Mouse (Mus musculus) small intestine, adult 2 months (tissue): ENCODE results near the gene Smim4. TPM values are rescaled to one million over a fixed set of nuclear protein-coding genes. Genes with fewer than 3 reads are reported as not detected.

Source experiments
- H3K27ac ChIP-seq: fragments of 200-500 bp; 2 replicates; pipeline ENCODE4 v1.5.1; 2012; ENCODE audit warnings: low read depth, low read length, control low read depth, inconsistent platforms; ENCODE audit not compliant: insufficient read depth
- H3K27me3 ChIP-seq: fragments of 200-500 bp; 2 replicates; pipeline ENCODE4 v1.6.1; 2012; ENCODE audit warnings: mild to moderate bottlenecking, moderate library complexity, low read length, inconsistent platforms; ENCODE audit not compliant: control insufficient read depth, insufficient read depth
- H3K36me3 ChIP-seq: fragments of 200-500 bp; 2 replicates; pipeline ENCODE4 v1.6.1; 2012; ENCODE audit warnings: mild to moderate bottlenecking, low read length, control low read depth, inconsistent platforms; ENCODE audit not compliant: control insufficient read depth, insufficient read depth
- H3K4me1 ChIP-seq: fragments of 200-500 bp; 2 replicates; pipeline ENCODE4 v1.6.1; 2012; ENCODE audit warnings: low read length, inconsistent platforms, mixed read lengths; ENCODE audit not compliant: control insufficient read depth, insufficient read depth, insufficient read length
- H3K4me3 ChIP-seq: fragments of 200-500 bp; 2 replicates; pipeline ENCODE4 v1.5.1; 2012; ENCODE audit warnings: low read depth, mild to moderate bottlenecking, control low read depth, inconsistent platforms, low read length, moderate library complexity
- CTCF ChIP-seq: fragments of 200-500 bp; IDR thresholded peaks from 2 replicates; pipeline ENCODE4 v1.5.1; 2012; ENCODE audit warnings: low read depth, mild to moderate bottlenecking, control low read depth, inconsistent platforms, low read length, moderate library complexity, mixed read lengths; ENCODE audit not compliant: insufficient replicate concordance, insufficient read length; ENCODE audit errors: extremely low read depth
- POLR2A ChIP-seq: fragments of 200-500 bp; IDR thresholded peaks from 2 replicates; pipeline ENCODE4 v1.6.1; 2012; ENCODE audit warnings: low read depth, mild to moderate bottlenecking, control low read depth, inconsistent platforms, low read length, moderate library complexity
- WGBS: fragments of 180-500 bp; shearing (Covaris S2); methylation state at CpG from one replicate; pipeline ENCODE4 v1.1.7; 2018; 5-methylcytosine and 5-hydroxymethylcytosine counted together
- polyA plus RNA-seq: library from polyadenylated mRNA; depleted of rRNA; stranded (reverse); fragments of >200 nt; gene quantifications from 2 replicates; pipeline ENCODE4 v1.2.3, GENCODE M21; 2012; rRNA removed

The Smim4 gene
- 22.8 and 37.3 TPM in 2 replicates for polyA plus RNA-seq

DNA sequence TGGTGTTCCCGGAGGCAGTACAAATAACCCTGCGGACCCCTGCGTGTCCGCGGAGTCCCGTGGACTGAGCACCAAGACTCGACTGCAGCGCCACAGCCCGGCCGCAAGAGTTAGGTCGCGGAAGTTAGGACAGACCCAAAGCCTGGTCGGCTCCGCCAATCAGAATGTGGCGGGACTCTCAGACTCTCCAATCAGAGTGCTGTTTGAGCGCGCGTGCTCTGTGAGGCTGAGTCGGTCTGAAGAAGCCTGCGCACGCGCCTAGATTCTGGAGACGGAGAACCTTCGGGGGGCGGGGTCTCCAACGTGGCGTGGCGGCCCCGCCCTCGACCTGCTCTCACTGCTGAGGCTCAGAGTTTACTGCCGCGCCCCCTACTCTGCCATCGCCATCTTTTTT is at the start of gene Smim4:
Gene Smim4 (minus strand): TSS at position 131 of the 394 bp plus-strand sequence.
- Histone ChIP-seq H3K4me1 (peaks cover 11% of the 10 kb centered on the region), H3K27ac (peak within 1 kb of the TSS; percentile 74), H3K27me3 (peaks cover 3% of the 10 kb centered on the region), H3K4me3 (peak within 1 kb of the TSS; percentile 68), H3K36me3 (no peaks in the 10 kb centered on the region; the same call in 1 of the 2 replicates)
- under 1% methylated on average over 33 of the region's 33 CpGs for WGBS
- TF ChIP-seq POLR2A (peak; percentile 80), CTCF (peak; percentile 47; the same call in 1 of the 2 replicates)

DNA sequence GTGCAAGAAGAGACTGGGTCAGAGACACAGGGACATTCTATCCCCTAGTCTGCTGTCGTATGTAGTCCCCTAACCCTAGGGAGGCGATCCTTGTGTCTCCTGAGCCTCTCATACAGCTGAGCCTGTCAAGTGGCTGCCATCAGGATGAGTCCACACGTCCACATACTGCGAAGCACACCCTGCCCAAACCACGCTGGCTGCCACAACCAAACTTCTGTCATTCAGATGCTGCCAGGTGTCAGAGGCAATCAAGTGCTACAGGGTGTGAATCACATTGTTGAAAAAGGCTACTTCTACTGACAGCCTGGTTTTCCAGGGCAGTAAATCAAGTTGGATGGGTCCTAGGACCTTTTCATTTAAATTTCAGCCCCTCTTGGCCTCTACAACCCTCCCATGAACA is 49.0 kb upstream of the Smim4 start:
- WGBS = 94% methylated on average over 5 of the region's 5 CpGs
- H3K27me3 ChIP-seq = no peaks in the 10 kb centered on the region
- no peak overlapping the region for H3K4me3 ChIP-seq
- H3K4me1 ChIP-seq = peaks cover under 1% of the 10 kb centered on the region; the same call in 1 of the 2 replicates
- H3K27ac ChIP-seq = no peak overlapping the region
- TF ChIP-seq CTCF (no peak), POLR2A (no peak)
- peaks cover 80% of the 10 kb centered on the region for H3K36me3 ChIP-seq

DNA sequence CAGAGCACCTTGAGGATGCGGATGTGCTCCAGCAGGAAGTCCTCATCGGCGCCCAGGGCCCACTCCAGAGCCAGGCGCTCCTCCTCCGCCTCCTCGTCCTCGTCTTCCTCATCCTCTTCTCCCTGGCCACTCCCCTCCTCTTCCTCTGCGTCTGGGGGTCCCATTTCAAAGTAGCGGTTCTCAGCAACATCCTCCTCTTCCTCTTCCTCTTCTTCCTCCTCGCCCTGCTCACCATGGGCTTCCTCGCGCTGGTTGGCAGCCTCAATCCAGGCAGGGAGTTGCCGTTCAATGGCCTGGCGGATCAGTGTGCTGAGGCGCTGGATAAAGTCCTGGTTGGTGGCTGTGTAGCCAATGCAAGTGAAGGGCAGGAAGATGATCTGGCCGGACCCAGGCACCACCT is 48.5 kb upstream of the Smim4 start:
- no peak overlapping the region for H3K27ac ChIP-seq
- H3K27me3 ChIP-seq = no peaks in the 10 kb centered on the region
- H3K4me1 ChIP-seq = no peaks in the 10 kb centered on the region; the same call in 1 of the 2 replicates
- H3K36me3 ChIP-seq = peaks cover 80% of the 10 kb centered on the region
- 91% methylated on average over 16 of the region's 16 CpGs for whole genome bisulfite sequencing
- no peak overlapping the region for H3K4me3 ChIP-seq
- TF ChIP-seq POLR2A (no peak), CTCF (no peak)

DNA sequence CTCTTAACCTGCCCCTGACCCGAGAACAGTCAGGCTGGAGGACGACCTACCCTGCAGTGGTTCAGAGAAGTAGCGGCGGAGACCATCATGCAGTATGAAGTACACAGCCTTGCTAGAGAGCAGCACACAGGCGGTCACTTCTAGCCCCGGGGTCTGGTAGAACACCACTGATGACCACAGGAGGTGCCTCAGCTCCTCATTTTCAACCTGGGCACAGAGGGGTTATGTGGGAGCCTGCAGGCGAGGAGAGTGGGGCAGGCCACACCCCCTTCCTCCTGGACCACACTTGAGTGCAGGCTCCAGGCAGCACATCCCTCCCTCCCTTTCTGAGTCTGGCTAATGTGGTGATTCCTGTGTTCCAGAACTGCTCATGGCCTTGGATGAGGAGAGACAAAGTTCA is 44.8 kb upstream of the Smim4 start:
- Histone ChIP-seq H3K4me1 (no peaks in the 10 kb centered on the region), H3K27me3 (no peaks in the 10 kb centered on the region), H3K36me3 (peaks cover 77% of the 10 kb centered on the region), H3K27ac (no peak overlapping the region), H3K4me3 (no peak overlapping the region)
- WGBS = 89% methylated on average over 7 of the region's 7 CpGs
- no peak for TF ChIP-seq POLR2A
- no peak for TF ChIP-seq CTCF

DNA sequence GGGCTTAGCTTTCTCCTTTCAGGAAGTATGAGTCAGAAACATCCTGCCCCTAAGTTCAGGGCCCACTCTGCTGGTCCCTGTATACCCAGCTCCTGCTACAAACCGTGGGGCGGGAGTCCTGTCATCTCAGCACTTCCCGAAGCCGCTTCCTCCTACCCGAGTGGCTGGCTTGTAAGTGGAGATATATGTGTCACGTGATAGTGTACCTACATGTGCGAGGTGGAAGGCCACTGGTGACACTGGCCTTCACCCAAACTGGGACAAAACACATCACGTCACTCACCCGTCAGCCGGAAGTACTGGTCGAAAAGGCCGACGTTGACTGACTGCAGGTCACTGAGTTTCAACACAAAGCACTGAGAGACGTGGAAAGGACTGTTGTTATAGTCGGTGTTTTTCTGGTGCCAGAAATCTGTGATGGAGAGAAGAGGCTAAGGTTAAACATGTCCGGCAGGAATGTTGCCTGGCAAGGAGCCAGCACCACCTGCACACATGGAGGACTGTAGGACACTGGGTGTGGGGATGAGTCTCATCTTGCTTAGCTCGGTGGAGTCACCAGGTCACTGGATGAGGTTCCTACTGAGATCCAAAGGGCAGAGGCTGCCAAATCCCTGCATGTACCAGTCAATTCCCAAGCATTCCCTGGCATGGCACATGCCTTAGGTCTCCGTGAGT is 44.2 kb upstream of the Smim4 start:
- no peaks in the 10 kb centered on the region for H3K4me1 ChIP-seq
- H3K36me3 ChIP-seq = peaks cover 75% of the 10 kb centered on the region
- no peak overlapping the region for H3K4me3 ChIP-seq
- no peak for TF ChIP-seq POLR2A
- no peak for TF ChIP-seq CTCF
- H3K27ac ChIP-seq = no peak overlapping the region
- 76% methylated on average over 18 of the region's 18 CpGs for WGBS
- no peaks in the 10 kb centered on the region for H3K27me3 ChIP-seq

DNA sequence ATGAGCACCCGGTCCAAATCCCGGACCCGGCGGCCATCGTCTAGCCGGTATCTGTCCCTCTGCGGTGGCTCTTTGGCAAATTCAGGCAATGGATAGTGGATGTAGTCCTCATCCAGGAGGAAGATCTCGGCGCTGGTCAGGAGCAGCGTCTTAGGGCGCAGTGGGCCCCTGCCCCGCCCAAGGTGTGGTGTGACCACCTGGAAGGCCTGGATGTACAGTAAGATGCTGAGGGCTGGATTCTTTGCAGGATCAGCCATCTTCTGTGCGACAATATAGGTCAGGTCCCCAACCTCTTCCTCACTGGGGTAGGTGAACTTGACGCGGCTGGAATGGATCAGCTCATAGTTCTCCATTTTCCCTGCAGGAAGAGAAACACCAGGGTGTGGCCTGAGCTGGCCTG is 43.1 kb upstream of the Smim4 start:
- 97% methylated on average over 15 of the region's 15 CpGs for WGBS
- no peak overlapping the region for H3K4me3 ChIP-seq
- H3K27ac ChIP-seq = no peak overlapping the region
- H3K4me1 ChIP-seq = no peaks in the 10 kb centered on the region
- H3K36me3 ChIP-seq = peaks cover 64% of the 10 kb centered on the region
- TF ChIP-seq POLR2A (no peak), CTCF (no peak)
- H3K27me3 ChIP-seq = no peaks in the 10 kb centered on the region

DNA sequence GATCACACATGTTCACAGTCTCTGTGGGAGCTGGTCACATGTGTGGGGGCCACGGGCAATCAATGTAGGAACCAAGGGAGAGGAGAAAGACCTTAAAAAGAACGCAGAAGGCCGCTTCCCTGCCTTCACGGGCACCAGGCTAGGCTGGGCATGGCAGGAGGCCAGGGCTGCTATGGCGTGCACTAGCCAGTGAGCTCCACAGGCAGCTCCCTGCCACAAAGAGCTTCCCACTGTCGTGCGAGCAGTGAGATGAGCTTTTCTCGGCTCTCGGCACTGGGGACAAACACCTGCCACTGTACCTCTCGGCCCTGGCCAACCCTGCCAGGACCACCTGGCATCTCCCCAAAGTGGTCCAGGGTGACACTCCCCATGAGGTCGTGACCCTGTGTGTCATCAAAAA is 42.6 kb upstream of the Smim4 start:
- H3K36me3 ChIP-seq = peaks cover 60% of the 10 kb centered on the region
- no peaks in the 10 kb centered on the region for H3K4me1 ChIP-seq
- 84% methylated on average over 11 of the region's 11 CpGs for WGBS
- no peak for TF ChIP-seq POLR2A
- TF ChIP-seq CTCF = no peak
- no peak overlapping the region for H3K4me3 ChIP-seq
- H3K27me3 ChIP-seq = no peaks in the 10 kb centered on the region
- H3K27ac ChIP-seq = no peak overlapping the region
